Mouse (Mus musculus) spleen, postnatal 14 days (tissue): Measurements from ENCODE around the gene Nab1.
A peak's percentile ranks its signal among the peaks of the same experiment; 100 is the strongest.
"Not testable (repeated sequence)": the region's sequence is repeated elsewhere in the genome, so short reads cannot be mapped to it uniquely, and the experiment has no call there.

Experiments used
- DNase-seq, 2 experiments: peaks; one replicate each; pipeline ENCODE4 v3.0.0; 2021 to 2022; ENCODE audit warnings: low spot score in 2 of 2

Nab1 gene

GRCm38 (mm10) chr1:52500314-52500981 is at the start of gene Nab1:
Gene Nab1, minus strand, starts transcription at chr1:52500679.
- peak; percentile 44 to 49 for DNase-seq

GRCm38 (mm10) chr1:52547451-52547850 is 47.0 kb upstream of the Nab1 start:
- no peak for DNase-seq

GRCm38 (mm10) chr1:52546796-52547195 is 46.3 kb upstream of the Nab1 start:
- no peak for DNase-seq

GRCm38 (mm10) chr1:52540124-52540523 is 39.6 kb upstream of the Nab1 start:
- not testable (repeated sequence) for DNase-seq

GRCm38 (mm10) chr1:52529933-52530332 is 29.5 kb upstream of the Nab1 start:
- no peak for DNase-seq

GRCm38 (mm10) chr1:52527656-52528055 is 27.2 kb upstream of the Nab1 start:
- DNase-seq = no peak

GRCm38 (mm10) chr1:52527252-52527651 is 26.8 kb upstream of the Nab1 start:
- DNase-seq = no peak

GRCm38 (mm10) chr1:52524663-52525062 is 24.2 kb upstream of the Nab1 start:
- DNase-seq = no peak

GRCm38 (mm10) chr1:52524150-52524549 is 23.7 kb upstream of the Nab1 start:
- no peak for DNase-seq

GRCm38 (mm10) chr1:52521436-52521993 is 21.0 kb upstream of the Nab1 start:
- DNase-seq = peak in 1 of 2 experiments; percentile 34

GRCm38 (mm10) chr1:52520131-52520530 is 19.7 kb upstream of the Nab1 start:
- DNase-seq = no peak

- no peak for DNase-seq
Measured at GRCm38 (mm10) chr1:52515249-52515648, 14.8 kb upstream of the Nab1 start.

GRCm38 (mm10) chr1:52511788-52512425 is 11.4 kb upstream of the Nab1 start:
- no peak for DNase-seq

GRCm38 (mm10) chr1:52506211-52506610 is 5.7 kb upstream of the Nab1 start:
- no peak for DNase-seq

- no peak for DNase-seq
Measured at GRCm38 (mm10) chr1:52502296-52502695, 1.8 kb upstream of the Nab1 start.

GRCm38 (mm10) chr1:52501688-52502133 is 1.2 kb upstream of the Nab1 start:
- DNase-seq = no peak

GRCm38 (mm10) chr1:52501090-52501489 is 611 bp upstream of the Nab1 start:
- no peak for DNase-seq

GRCm38 (mm10) chr1:52499601-52500313 is 722 bp downstream of the Nab1 start:
- peak in 1 of 2 experiments; percentile 29 for DNase-seq

GRCm38 (mm10) chr1:52498786-52499450 is 1.6 kb downstream of the Nab1 start:
- no peak for DNase-seq

- DNase-seq = peak in 1 of 2 experiments; percentile 34
Measured at GRCm38 (mm10) chr1:52489538-52490181, 10.8 kb downstream of the Nab1 start.

- DNase-seq = no peak
Measured at GRCm38 (mm10) chr1:52484980-52485379, 15.5 kb downstream of the Nab1 start.
